Comparison of ENCODE assay signal across 14 mouse cellular contexts in the genomic region with DNA sequence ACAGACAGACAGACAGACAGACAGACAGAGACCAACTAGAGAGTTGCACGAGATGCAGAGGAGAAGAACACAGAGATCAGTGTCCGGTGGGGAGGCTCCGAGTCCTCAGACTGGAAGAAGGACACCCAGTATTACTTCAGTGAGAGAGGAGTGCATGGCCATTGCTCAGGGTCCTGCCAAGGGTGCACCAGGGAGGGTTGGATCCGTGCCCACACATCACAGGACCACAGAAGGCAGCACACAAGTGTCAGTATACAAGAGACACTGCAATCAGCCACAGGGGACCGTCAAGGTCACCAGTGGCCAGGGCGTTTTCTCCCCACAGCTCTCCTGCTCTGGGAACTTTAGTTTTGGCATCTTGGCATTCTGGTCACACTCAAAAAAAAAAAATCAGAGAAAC.
A peak's percentile ranks its signal among the peaks of the same experiment; 100 is the strongest.
DNase-seq lines count a peak whose midpoint lies in the region; ATAC-seq lines count a peak whose summit lies in the region.
"Had no signal": no experiment of that assay in that cellular context is flagged by ENCODE, and none has a peak within 500 bp of the region (broad histone marks: within the 10 kb centered on the region; RNA-seq: fewer than 3 reads in every experiment).

No protein-coding gene starts in this region.

- no peak overlapping the region for H3K4me2 ChIP-seq in kidney, embryonic 14.5 days (replicated peaks; ENCODE audit: low read depth, low read length)
- H3K4me2 ChIP-seq: embryonic facial prominence, embryonic 13.5 days; forebrain, embryonic 15.5 days; lung, embryonic 15.5 days had no signal

- intact Hi-C loops in heart, postnatal 10 days (cut with DNase I) = loop anchor here (5.0 to 10.0 kb wide), 2 partner anchors 176 to 514 kb away; a partner anchor contains a TSS
- intact Hi-C loops in left cerebral cortex, postnatal 25 days (cut with DNase I) = loop anchor here (5.0 kb wide), 2 partner anchors 126 to 176 kb away; a partner anchor contains a TSS

- H3K27ac ChIP-seq in kidney, embryonic 14.5 days (ENCODE audit: low read depth, low read length) = no peak overlapping the region
- H3K27ac ChIP-seq: embryonic facial prominence, embryonic 13.5 days; forebrain, embryonic 15.5 days; lung, embryonic 15.5 days had no signal

- H3K4me1 ChIP-seq in kidney, embryonic 14.5 days (ENCODE audit: control insufficient read depth, insufficient read depth, low read length) = 0 out of 2 replicates have a peak, but pooled peaks cover 2% of the 10 kb centered on the region
- H3K4me1 ChIP-seq: embryonic facial prominence, embryonic 13.5 days; lung, embryonic 15.5 days had no signal

- ATAC-seq in kidney, embryonic 14.5 days (ENCODE audit: low FRiP score, low TSS enrichment) = no peak
- no peak for ATAC-seq in activated CD4-positive, CD25-positive, alpha-beta regulatory T cell, adult 4 months
- ATAC-seq: forebrain, embryonic 15.5 days had no signal

- H3K9ac ChIP-seq in kidney, embryonic 14.5 days (ENCODE audit: low read depth, low read length) = no peak overlapping the region
- H3K9ac ChIP-seq: embryonic facial prominence, embryonic 13.5 days; forebrain, embryonic 15.5 days; lung, embryonic 15.5 days had no signal

- H3K9me3 ChIP-seq in kidney, embryonic 14.5 days (ENCODE audit: control insufficient read depth, low read length) = no peaks in the 10 kb centered on the region
- H3K9me3 ChIP-seq: embryonic facial prominence, embryonic 13.5 days; forebrain, embryonic 15.5 days; lung, embryonic 15.5 days had no signal

- DNase-seq in adrenal gland, adult (ENCODE audit: inconsistent age in 2 of 2, low spot score in 1 of 2) = peak; percentile 50 to 64
- no peak for DNase-seq in adrenal gland, postnatal 4 days (ENCODE audit: low spot score in 2 of 2)
- DNase-seq in kidney, adult 18-20 months = peak; percentile 13
- peak; percentile 24 for DNase-seq in adrenal gland, adult 8-10 months
- DNase-seq in heart, postnatal 10 days = peak; percentile 73 to 75
- no peak for DNase-seq in left cerebral cortex, postnatal 25 days (ENCODE audit: low spot score in 2 of 2)
- DNase-seq: cerebellum, adult 9-11 months; midbrain, embryonic 14.5 days; thymus, adult 2 months had no signal

- WGBS in kidney, embryonic 14.5 days = 84% methylated on average over 6 of the region's 6 CpGs

- H3K27me3 ChIP-seq in kidney, embryonic 14.5 days (ENCODE audit: control insufficient read depth, insufficient read depth, low read length) = no peaks in the 10 kb centered on the region
- H3K27me3 ChIP-seq: embryonic facial prominence, embryonic 13.5 days; forebrain, embryonic 15.5 days; lung, embryonic 15.5 days had no signal

- H3K4me3 ChIP-seq in kidney, embryonic 14.5 days (ENCODE audit: low read length) = no peak overlapping the region
- H3K4me3 ChIP-seq: embryonic facial prominence, embryonic 13.5 days; forebrain, embryonic 15.5 days; lung, embryonic 15.5 days had no signal

- H3K36me3 ChIP-seq in kidney, embryonic 14.5 days (ENCODE audit: control insufficient read depth, insufficient read depth, low read length) = no peaks in the 10 kb centered on the region; the same call in 1 of the 2 replicates

Comparison
In these comparisons a context has a peak if more than half of its experiments do, and no peak if none do; other contexts are left out.
1. DNase-seq: peak in adrenal gland, adult (2 of 2), kidney, adult 18-20 months (single experiment), adrenal gland, adult 8-10 months (single experiment) and heart, postnatal 10 days (2 of 2); none in adrenal gland, postnatal 4 days (0 of 2) and left cerebral cortex, postnatal 25 days (0 of 2).